Mouse (Mus musculus): Measurements from ENCODE around the gene Mkrn2os.
"Not testable (repeated sequence)": the region's sequence is repeated elsewhere in the genome, so short reads cannot be mapped to it uniquely, and the experiment has no call there.

The Mkrn2os gene

GRCm38 (mm10) chr6:115592458-115592857 lies at the start of gene Mkrn2os:
Gene Mkrn2os (minus strand): TSS chr6:115592576.
- in situ Hi-C loops (cut with MboI, MseI), result no loop called here

GRCm38 (mm10) chr6:115638188-115638587 lies 45.8 kb upstream of the Mkrn2os start:
- in situ Hi-C loops (cut with MboI, MseI), result not testable (repeated sequence)

- in situ Hi-C loops (cut with MboI, MseI), result no loop called here
Observed at GRCm38 (mm10) chr6:115634015-115634414, 41.6 kb upstream of the Mkrn2os start.

GRCm38 (mm10) chr6:115631056-115631795 lies 38.9 kb upstream of the Mkrn2os start:
- in situ Hi-C loops (cut with MboI, MseI), result no loop called here

GRCm38 (mm10) chr6:115626121-115626520 lies 33.7 kb upstream of the Mkrn2os start:
- in situ Hi-C loops (cut with MboI, MseI), result no loop called here

GRCm38 (mm10) chr6:115620942-115621341 lies 28.6 kb upstream of the Mkrn2os start:
- in situ Hi-C loops (cut with MboI, MseI), result no loop called here

GRCm38 (mm10) chr6:115619818-115620217 lies 27.4 kb upstream of the Mkrn2os start:
- in situ Hi-C loops (cut with MboI, MseI), result no loop called here

- in situ Hi-C loops (cut with MboI, MseI), result no loop called here
Observed at GRCm38 (mm10) chr6:115615983-115616382, 23.6 kb upstream of the Mkrn2os start.

- in situ Hi-C loops (cut with MboI, MseI), result no loop called here
Observed at GRCm38 (mm10) chr6:115613793-115614192, 21.4 kb upstream of the Mkrn2os start.

- in situ Hi-C loops (cut with MboI, MseI), result no loop called here
Observed at GRCm38 (mm10) chr6:115610301-115610700, 17.9 kb upstream of the Mkrn2os start.

- in situ Hi-C loops (cut with MboI, MseI), result no loop called here
Observed at GRCm38 (mm10) chr6:115609121-115609520, 16.7 kb upstream of the Mkrn2os start.

GRCm38 (mm10) chr6:115607429-115607828 lies 15.1 kb upstream of the Mkrn2os start:
- in situ Hi-C loops (cut with MboI, MseI), result no loop called here

GRCm38 (mm10) chr6:115606461-115606860 lies 14.1 kb upstream of the Mkrn2os start:
- in situ Hi-C loops (cut with MboI, MseI), result no loop called here

GRCm38 (mm10) chr6:115601715-115602523 lies 9.5 kb upstream of the Mkrn2os start, which contains the start of gene Mkrn2:
Gene Mkrn2 (plus strand): TSS chr6:115601902.
- in situ Hi-C loops (cut with MboI, MseI), result no loop called here

- in situ Hi-C loops (cut with MboI, MseI), result no loop called here
Observed at GRCm38 (mm10) chr6:115601322-115601714, 8.9 kb upstream of the Mkrn2os start.

- in situ Hi-C loops (cut with MboI, MseI), result no loop called here
Observed at GRCm38 (mm10) chr6:115595667-115596066, 3.3 kb upstream of the Mkrn2os start.

- in situ Hi-C loops (cut with MboI, MseI), result no loop called here
Observed at GRCm38 (mm10) chr6:115594463-115594862, 2.1 kb upstream of the Mkrn2os start.

- in situ Hi-C loops (cut with MboI, MseI), result no loop called here
Observed at GRCm38 (mm10) chr6:115593252-115593651, 876 bp upstream of the Mkrn2os start.

- in situ Hi-C loops (cut with MboI, MseI), result no loop called here
Observed at GRCm38 (mm10) chr6:115591692-115592359, 550 bp downstream of the Mkrn2os start.

GRCm38 (mm10) chr6:115586321-115586720 lies 6.1 kb downstream of the Mkrn2os start:
- in situ Hi-C loops (cut with MboI, MseI), result no loop called here

- in situ Hi-C loops (cut with MboI, MseI), result no loop called here
Observed at GRCm38 (mm10) chr6:115584176-115584575, 8.2 kb downstream of the Mkrn2os start.

- in situ Hi-C loops (cut with MboI, MseI), result no loop called here
Observed at GRCm38 (mm10) chr6:115583430-115584125, 8.8 kb downstream of the Mkrn2os start.
